Mouse (Mus musculus) heart, embryonic 16.5 days (tissue): ENCODE measurements around the gene Slc22a7. TPM values are rescaled to one million over a fixed set of nuclear protein-coding genes. Genes with fewer than 3 reads are reported as not detected.

ENCODE experiments used
- ATAC-seq: fragments of 200-750 bp; cut with Nextera tagmentation; replicated peaks from 2 replicates; pipeline ENCODE4 v1.8.0; 2017; ENCODE audit warnings: moderate number of reproducible peaks; ENCODE audit not compliant: insufficient read depth, low FRiP score; ENCODE audit errors: extremely low read depth
- H3K27ac ChIP-seq: fragments of 300-500 bp; sonication (generic); 2 replicates; pipeline ENCODE4 v1.5.1; 2014; ENCODE audit warnings: mild to moderate bottlenecking, low read length, control low read depth, moderate library complexity
- H3K27me3 ChIP-seq: fragments of 300-500 bp; sonication (generic); 2 replicates; pipeline ENCODE4 v1.6.1; 2014; ENCODE audit warnings: low read length, mixed read lengths; ENCODE audit not compliant: control insufficient read depth, insufficient read depth
- H3K36me3 ChIP-seq: fragments of 300-500 bp; sonication (generic); 2 replicates; pipeline ENCODE4 v1.6.1; 2014; ENCODE audit not compliant: control insufficient read depth, insufficient read depth
- H3K4me1 ChIP-seq: fragments of 300-500 bp; sonication (generic); 2 replicates; pipeline ENCODE4 v1.6.1; 2014; ENCODE audit warnings: low read length, mixed read lengths; ENCODE audit not compliant: control insufficient read depth, insufficient read depth
- H3K4me2 ChIP-seq: fragments of 300-500 bp; sonication (generic); 2 replicates; pipeline ENCODE4 v1.6.1; 2014; ENCODE audit warnings: low read depth, mild to moderate bottlenecking, control low read depth, low read length
- H3K4me3 ChIP-seq: fragments of 300-500 bp; sonication (generic); 2 replicates; pipeline ENCODE4 v1.5.1; 2014; ENCODE audit warnings: mild to moderate bottlenecking, control low read depth, low read length
- H3K9ac ChIP-seq: fragments of 300-500 bp; sonication (generic); 2 replicates; pipeline ENCODE4 v1.6.1; 2014; ENCODE audit warnings: low read length, control low read depth
- H3K9me3 ChIP-seq: fragments of 300-500 bp; sonication (generic); replicated peaks from 2 replicates; pipeline ENCODE4 v1.6.1; 2016; ENCODE audit warnings: low read length; ENCODE audit not compliant: control insufficient read depth
- WGBS: fragments of 180-500 bp; shearing (Covaris S2); extraction: QIAGEN DNeasy Blood & Tissue Kit; methylation state at CpG from one replicate; pipeline ENCODE4 v1.1.7; 2014; 5-methylcytosine and 5-hydroxymethylcytosine counted together
- polyA plus RNA-seq: library from polyadenylated mRNA; unstranded; fragments of >200 nt; fragmentation: Nextera tagmentation; extraction: Ambion mirVana; gene quantifications from 2 replicates; pipeline ENCODE4 v1.2.1, GENCODE M21; 2015

Slc22a7 gene
- polyA plus RNA-seq, 1 experiment from 2014 or later, result 1.2 TPM

GRCm38 (mm10) chr17:46419717-46420116 is 18.5 kb downstream of the Slc22a7 start:
- Histone ChIP-seq H3K9me3 (no peaks in the 10 kb centered on the region), H3K27me3 (no peaks in the 10 kb centered on the region), H3K36me3 (peaks cover 3% of the 10 kb centered on the region; the same call in 1 of the 2 replicates), H3K4me3 (no peak overlapping the region), H3K27ac (no peak overlapping the region), H3K4me1 (no peaks in the 10 kb centered on the region), H3K4me2 (no peak overlapping the region), H3K9ac (no peak overlapping the region)
- ATAC-seq, result no peak

- no peak overlapping the region for H3K9ac ChIP-seq
- H3K9me3 ChIP-seq, result no peaks in the 10 kb centered on the region
- ATAC-seq, result no peak
- peak overlapping the region; percentile 46 for H3K27ac ChIP-seq
- no peaks in the 10 kb centered on the region for H3K4me1 ChIP-seq
- H3K4me3 ChIP-seq, result no peak overlapping the region
- H3K4me2 ChIP-seq, result no peak overlapping the region; the same call in 1 of the 2 replicates
- H3K36me3 ChIP-seq, result peaks cover 9% of the 10 kb centered on the region
- H3K27me3 ChIP-seq, result no peaks in the 10 kb centered on the region
- WGBS, result 71% methylated on average over 5 of the region's 5 CpGs
Measured at GRCm38 (mm10) chr17:46418628-46419027, 19.6 kb downstream of the Slc22a7 start.

- Histone ChIP-seq H3K27ac (no peak overlapping the region), H3K4me2 (no peak overlapping the region), H3K4me1 (no peaks in the 10 kb centered on the region), H3K36me3 (peaks cover 49% of the 10 kb centered on the region), H3K27me3 (no peaks in the 10 kb centered on the region), H3K9ac (no peak overlapping the region), H3K9me3 (no peaks in the 10 kb centered on the region), H3K4me3 (no peak overlapping the region)
- 45% methylated on average over 3 of the region's 3 CpGs for WGBS
- no peak for ATAC-seq
Measured at GRCm38 (mm10) chr17:46408478-46408877, 29.8 kb downstream of the Slc22a7 start.

- no peaks in the 10 kb centered on the region for H3K9me3 ChIP-seq
- H3K4me3 ChIP-seq, result no peak overlapping the region
- 67% methylated on average over 1 of the region's 1 CpGs for WGBS
- H3K27me3 ChIP-seq, result no peaks in the 10 kb centered on the region
- no peaks in the 10 kb centered on the region for H3K4me1 ChIP-seq
- no peak overlapping the region for H3K27ac ChIP-seq
- no peak for ATAC-seq
- no peak overlapping the region for H3K4me2 ChIP-seq
- peaks cover 20% of the 10 kb centered on the region for H3K36me3 ChIP-seq
- no peak overlapping the region for H3K9ac ChIP-seq
Measured at GRCm38 (mm10) chr17:46394631-46395030, 43.6 kb downstream of the Slc22a7 start.

- Histone ChIP-seq H3K36me3 (peaks cover 17% of the 10 kb centered on the region), H3K4me1 (no peaks in the 10 kb centered on the region), H3K9ac (no peak overlapping the region), H3K4me2 (no peak overlapping the region), H3K9me3 (no peaks in the 10 kb centered on the region), H3K4me3 (no peak overlapping the region), H3K27ac (no peak overlapping the region), H3K27me3 (no peaks in the 10 kb centered on the region)
- 55% methylated on average over 2 of the region's 2 CpGs for WGBS
- no peak for ATAC-seq
Measured at GRCm38 (mm10) chr17:46393012-46393411, 45.2 kb downstream of the Slc22a7 start.

- no peaks in the 10 kb centered on the region for H3K27me3 ChIP-seq
- H3K4me2 ChIP-seq, result no peak overlapping the region
- peaks cover 11% of the 10 kb centered on the region for H3K4me1 ChIP-seq
- no peak overlapping the region for H3K4me3 ChIP-seq
- 45% methylated on average over 3 of the region's 3 CpGs for WGBS
- no peaks in the 10 kb centered on the region for H3K9me3 ChIP-seq
- H3K27ac ChIP-seq, result no peak overlapping the region
- ATAC-seq, result no peak
- peaks cover 14% of the 10 kb centered on the region for H3K36me3 ChIP-seq
- no peak overlapping the region for H3K9ac ChIP-seq
Measured at GRCm38 (mm10) chr17:46388200-46388599, 50.1 kb downstream of the Slc22a7 start.

GRCm38 (mm10) chr17:46384061-46384801 is 54.0 kb downstream of the Slc22a7 start:
- Histone ChIP-seq H3K4me1 (peaks cover 15% of the 10 kb centered on the region), H3K27me3 (no peaks in the 10 kb centered on the region), H3K9ac (peak overlapping the region; percentile 89), H3K36me3 (peaks cover 12% of the 10 kb centered on the region), H3K4me3 (peak overlapping the region; percentile 71), H3K27ac (peak overlapping the region; percentile 90), H3K4me2 (peak overlapping the region; percentile 85), H3K9me3 (no peaks in the 10 kb centered on the region)
- peak; percentile 8; the same call in 1 of the 2 replicates for ATAC-seq
- under 1% methylated on average over 64 of the region's 70 CpGs for WGBS

GRCm38 (mm10) chr17:46383294-46384060 is 54.8 kb downstream of the Slc22a7 start, which contains the start of gene Zfp318:
Zfp318 (plus strand) TSS chr17:46383731.
- under 1% methylated on average over 94 of the region's 105 CpGs for WGBS
- no peaks in the 10 kb centered on the region for H3K27me3 ChIP-seq
- ATAC-seq, result peak; percentile 99
- peaks cover 8% of the 10 kb centered on the region for H3K36me3 ChIP-seq
- H3K4me2 ChIP-seq, result peak within 1 kb of the TSS; percentile 85
- peak within 1 kb of the TSS; percentile 71 for H3K4me3 ChIP-seq
- H3K4me1 ChIP-seq, result peaks cover 15% of the 10 kb centered on the region
- H3K9me3 ChIP-seq, result no peaks in the 10 kb centered on the region
- peak within 1 kb of the TSS; percentile 89 for H3K9ac ChIP-seq
- peak within 1 kb of the TSS; percentile 90 for H3K27ac ChIP-seq
